Mouse (Mus musculus): ENCODE data around the gene Bmpr1b. TPM values are rescaled to one million over a fixed set of nuclear protein-coding genes. Genes with fewer than 3 reads are reported as not detected.

Bmpr1b gene
- polyA plus RNA-seq, 2 experiments, result 8.8 to 11.7 TPM

DNA sequence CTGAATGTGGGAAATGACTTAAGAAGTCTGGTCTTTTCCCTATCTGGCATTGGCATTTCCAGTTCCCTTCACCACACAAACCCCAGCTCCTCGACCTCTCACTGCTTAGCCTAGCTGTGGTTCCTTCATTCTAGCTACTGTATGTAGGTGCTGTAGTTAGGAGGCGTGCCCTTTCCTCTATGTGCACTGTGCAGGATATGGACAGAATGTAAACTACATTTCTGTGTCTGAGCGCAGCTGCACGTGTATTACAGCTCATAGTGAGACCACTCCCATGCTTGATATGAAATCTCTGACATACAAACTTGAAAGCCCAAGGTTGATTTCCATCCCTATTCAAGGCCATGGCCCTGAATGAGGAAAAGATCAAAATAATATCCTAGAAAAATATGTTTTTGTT, 252.1 kb downstream of the Bmpr1b start:
- TF ChIP-seq POLR2A (IDR thresholded peaks at IDR 0.05; ENCODE audit: borderline replicate concordance, extremely low read depth, insufficient read depth, insufficient read length), result no peak
- DNase-seq (ENCODE audit: low spot score), result no peak
- Histone ChIP-seq H3K9me3 (ENCODE audit: control insufficient read depth, low read length) (no peaks in the 10 kb centered on the region), H3K27ac (replicated peaks; ENCODE audit: low read depth, low read length) (no peak overlapping the region), H3K4me2 (replicated peaks; ENCODE audit: low read depth, low read length, severe bottlenecking) (no peak overlapping the region), H3K27me3 (ENCODE audit: control insufficient read depth, insufficient read depth, low read length) (0 out of 2 replicates have a peak, but pooled peaks cover 6% of the 10 kb centered on the region), H3K4me1 (ENCODE audit: control insufficient read depth, insufficient read depth, low read length) (peaks cover 32% of the 10 kb centered on the region), H3K4me3 (replicated peaks; ENCODE audit: low read length) (no peak overlapping the region), H3K9ac (ENCODE audit: low read depth, low read length, severe bottlenecking) (no peak overlapping the region), H3K36me3 (ENCODE audit: control insufficient read depth, insufficient read depth, low read length) (no peaks in the 10 kb centered on the region)
- no peak for ATAC-seq (ENCODE audit: low FRiP score, low read depth)
- WGBS, result 80% methylated on average over 4 of the region's 4 CpGs

DNA sequence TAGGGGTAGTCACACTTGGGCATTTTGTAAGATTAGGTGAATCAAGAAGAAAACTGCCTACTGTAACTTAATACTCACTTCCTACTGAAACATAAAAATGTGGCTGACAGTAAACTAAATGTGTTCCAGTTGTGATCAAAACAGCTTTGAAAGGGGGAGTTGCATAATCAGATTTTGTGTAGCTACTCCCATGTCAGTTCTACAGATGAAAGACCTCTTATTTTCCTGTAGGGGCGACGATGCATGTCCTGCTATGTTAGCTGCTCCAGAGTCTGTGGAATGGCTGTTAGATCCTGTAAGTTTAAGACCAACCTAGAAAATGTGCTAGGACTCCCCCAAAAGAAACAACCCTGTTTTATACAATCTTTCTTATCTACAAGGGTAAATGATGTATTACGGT, 253.2 kb downstream of the Bmpr1b start:
- Histone ChIP-seq H3K9ac (ENCODE audit: low read depth, low read length, severe bottlenecking) (no peak overlapping the region), H3K9me3 (ENCODE audit: control insufficient read depth, low read length) (no peaks in the 10 kb centered on the region), H3K36me3 (ENCODE audit: control insufficient read depth, insufficient read depth, low read length) (no peaks in the 10 kb centered on the region), H3K4me1 (ENCODE audit: control insufficient read depth, insufficient read depth, low read length) (peaks cover 25% of the 10 kb centered on the region), H3K4me3 (replicated peaks; ENCODE audit: low read length) (no peak overlapping the region), H3K27me3 (ENCODE audit: control insufficient read depth, insufficient read depth, low read length) (0 out of 2 replicates have a peak, but pooled peaks cover 6% of the 10 kb centered on the region), H3K27ac (replicated peaks; ENCODE audit: low read depth, low read length) (no peak overlapping the region), H3K4me2 (replicated peaks; ENCODE audit: low read depth, low read length, severe bottlenecking) (no peak overlapping the region)
- WGBS, result 59% methylated on average over 3 of the region's 3 CpGs
- TF ChIP-seq POLR2A (IDR thresholded peaks at IDR 0.05; ENCODE audit: borderline replicate concordance, extremely low read depth, insufficient read depth, insufficient read length), result no peak
- no peak for DNase-seq (ENCODE audit: low spot score)
- no peak for ATAC-seq (ENCODE audit: low FRiP score, low read depth)

DNA sequence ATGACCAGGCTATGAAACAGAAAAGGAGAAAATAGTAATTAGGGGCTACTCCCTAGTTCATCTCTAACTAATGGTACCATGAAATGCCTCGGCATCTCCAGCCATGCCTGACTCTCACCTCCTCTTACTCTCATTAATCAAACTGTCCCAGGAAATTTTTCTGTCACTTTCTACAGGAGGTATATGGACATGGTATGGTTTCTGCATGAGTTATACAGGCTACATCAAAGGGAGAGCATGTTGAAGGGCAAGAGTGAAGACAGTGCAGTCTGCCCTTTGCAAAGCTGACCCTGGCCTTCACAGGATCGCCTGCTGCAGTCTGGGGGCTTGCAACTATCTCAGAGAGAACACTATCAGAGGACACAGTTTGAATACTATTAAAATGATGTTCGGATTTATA, 254.6 kb downstream of the Bmpr1b start:
- no peak overlapping the region for H3K9ac ChIP-seq (ENCODE audit: low read depth, low read length, severe bottlenecking)
- 0 out of 2 replicates have a peak, but pooled peaks cover 6% of the 10 kb centered on the region for H3K27me3 ChIP-seq (ENCODE audit: control insufficient read depth, insufficient read depth, low read length)
- TF ChIP-seq POLR2A (IDR thresholded peaks at IDR 0.05; ENCODE audit: borderline replicate concordance, extremely low read depth, insufficient read depth, insufficient read length), result no peak
- H3K27ac ChIP-seq (replicated peaks; ENCODE audit: low read depth, low read length), result no peak overlapping the region
- no peak for ATAC-seq (ENCODE audit: low FRiP score, low read depth)
- H3K36me3 ChIP-seq (ENCODE audit: control insufficient read depth, insufficient read depth, low read length), result no peaks in the 10 kb centered on the region
- no peak overlapping the region for H3K4me3 ChIP-seq (replicated peaks; ENCODE audit: low read length)
- H3K4me2 ChIP-seq (replicated peaks; ENCODE audit: low read depth, low read length, severe bottlenecking), result no peak overlapping the region
- WGBS, result 82% methylated on average over 3 of the region's 3 CpGs
- H3K9me3 ChIP-seq (ENCODE audit: control insufficient read depth, low read length), result no peaks in the 10 kb centered on the region
- peaks cover 14% of the 10 kb centered on the region; the same call in 1 of the 2 replicates for H3K4me1 ChIP-seq (ENCODE audit: control insufficient read depth, insufficient read depth, low read length)
- no peak for DNase-seq (ENCODE audit: low spot score)

DNA sequence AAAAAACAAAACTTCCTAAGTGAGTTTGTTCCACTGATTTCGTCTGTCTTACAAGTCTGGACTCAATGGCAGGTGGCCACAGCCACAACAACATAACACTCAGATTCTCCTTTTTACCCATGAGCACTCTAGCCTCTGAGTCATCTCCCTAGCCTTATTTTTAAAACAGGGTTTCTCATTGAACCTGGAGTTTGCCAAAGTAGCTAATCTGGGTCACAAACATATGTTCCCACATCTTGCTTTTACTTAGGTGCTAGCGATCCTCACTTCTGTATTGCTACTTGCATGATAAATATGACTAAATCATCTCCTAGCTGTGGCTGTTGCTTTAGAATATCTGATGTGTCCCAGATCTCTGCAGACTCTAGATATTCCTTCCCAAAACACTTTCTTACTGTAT, 260.1 kb downstream of the Bmpr1b start:
- Histone ChIP-seq H3K9me3 (ENCODE audit: control insufficient read depth, low read length) (no peaks in the 10 kb centered on the region), H3K4me2 (replicated peaks; ENCODE audit: low read depth, low read length, severe bottlenecking) (no peak overlapping the region), H3K36me3 (ENCODE audit: control insufficient read depth, insufficient read depth, low read length) (no peaks in the 10 kb centered on the region), H3K27ac (replicated peaks; ENCODE audit: low read depth, low read length) (no peak overlapping the region), H3K27me3 (ENCODE audit: control insufficient read depth, insufficient read depth, low read length) (0 out of 2 replicates have a peak, but pooled peaks cover under 1% of the 10 kb centered on the region), H3K4me3 (replicated peaks; ENCODE audit: low read length) (no peak overlapping the region), H3K9ac (ENCODE audit: low read depth, low read length, severe bottlenecking) (no peak overlapping the region), H3K4me1 (ENCODE audit: control insufficient read depth, insufficient read depth, low read length) (peaks cover 3% of the 10 kb centered on the region; the same call in 1 of the 2 replicates)
- no peak for TF ChIP-seq POLR2A (IDR thresholded peaks at IDR 0.05; ENCODE audit: borderline replicate concordance, extremely low read depth, insufficient read depth, insufficient read length)
- ATAC-seq (ENCODE audit: low FRiP score, low read depth) (no peak), DNase-seq (ENCODE audit: low spot score) (no peak)
- 89% methylated on average over 2 of the region's 2 CpGs for WGBS

DNA sequence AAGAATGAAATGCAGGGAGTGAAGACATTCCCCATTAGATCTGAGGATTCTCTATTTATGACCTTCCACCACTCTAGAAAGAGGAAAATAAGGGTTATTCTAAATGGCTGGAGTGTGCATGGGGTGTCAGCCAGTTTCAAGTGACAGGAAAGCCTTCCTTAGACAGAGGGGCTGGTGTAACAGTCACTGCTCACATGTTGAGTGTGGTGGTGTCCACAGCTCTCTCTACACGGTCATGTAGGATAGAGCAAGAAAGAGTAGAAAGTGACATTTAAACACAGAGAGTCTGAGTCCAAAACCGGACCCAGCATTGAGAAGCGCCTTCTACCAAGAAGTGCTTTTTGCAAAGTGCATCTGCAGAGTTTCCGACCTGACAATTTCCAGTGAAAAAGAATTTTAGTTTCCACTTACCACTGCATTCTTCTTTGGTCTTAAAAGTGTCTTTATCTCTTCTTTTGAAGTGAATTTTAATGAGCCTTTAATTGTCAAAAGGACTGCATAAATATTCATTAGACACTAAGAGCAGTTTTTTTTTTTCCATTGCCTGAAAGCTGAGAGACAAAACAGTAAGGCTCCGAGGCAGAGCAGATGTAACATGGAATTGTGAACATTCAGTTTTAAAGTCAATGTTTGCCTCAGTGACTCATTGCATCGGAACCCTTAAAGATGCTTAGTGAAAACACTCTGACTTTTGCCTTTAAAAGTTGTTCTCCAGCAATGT, 263.2 kb downstream of the Bmpr1b start:
- Histone ChIP-seq H3K36me3 (ENCODE audit: control insufficient read depth, insufficient read depth, low read length) (no peaks in the 10 kb centered on the region), H3K9me3 (ENCODE audit: control insufficient read depth, low read length) (no peaks in the 10 kb centered on the region), H3K4me1 (ENCODE audit: control insufficient read depth, insufficient read depth, low read length) (no peaks in the 10 kb centered on the region), H3K27me3 (ENCODE audit: control insufficient read depth, insufficient read depth, low read length) (no peaks in the 10 kb centered on the region), H3K27ac (replicated peaks; ENCODE audit: low read depth, low read length) (no peak overlapping the region), H3K9ac (ENCODE audit: low read depth, low read length, severe bottlenecking) (no peak overlapping the region), H3K4me3 (replicated peaks; ENCODE audit: low read length) (no peak overlapping the region), H3K4me2 (replicated peaks; ENCODE audit: low read depth, low read length, severe bottlenecking) (no peak overlapping the region)
- 82% methylated on average over 6 of the region's 6 CpGs for WGBS
- no peak for TF ChIP-seq POLR2A (IDR thresholded peaks at IDR 0.05; ENCODE audit: borderline replicate concordance, extremely low read depth, insufficient read depth, insufficient read length)
- no peak for ATAC-seq (ENCODE audit: low FRiP score, low read depth)
- no peak for DNase-seq (ENCODE audit: low spot score)

All from limb, embryonic 14.5 days (tissue).